Mouse (Mus musculus) brain, embryonic 14.5 days (tissue): ENCODE measurements around the gene Tapbp.

Source experiments
- CTCF ChIP-seq: fragments of 200-500 bp; IDR thresholded peaks from 2 replicates; pipeline ENCODE4 v1.5.1; 2012; ENCODE audit warnings: inconsistent platforms, mild to moderate bottlenecking, moderate library complexity, borderline replicate concordance; ENCODE audit not compliant: insufficient read depth, insufficient read length; ENCODE audit errors: extremely low read depth
- POLR2A ChIP-seq: fragments of 200-500 bp; IDR thresholded peaks from 2 replicates; pipeline ENCODE4 v1.6.1; 2012; ENCODE audit warnings: mild to moderate bottlenecking, inconsistent platforms, borderline replicate concordance; ENCODE audit not compliant: poor library complexity, insufficient read depth, insufficient read length, severe bottlenecking; ENCODE audit errors: extremely low read depth

DNA sequence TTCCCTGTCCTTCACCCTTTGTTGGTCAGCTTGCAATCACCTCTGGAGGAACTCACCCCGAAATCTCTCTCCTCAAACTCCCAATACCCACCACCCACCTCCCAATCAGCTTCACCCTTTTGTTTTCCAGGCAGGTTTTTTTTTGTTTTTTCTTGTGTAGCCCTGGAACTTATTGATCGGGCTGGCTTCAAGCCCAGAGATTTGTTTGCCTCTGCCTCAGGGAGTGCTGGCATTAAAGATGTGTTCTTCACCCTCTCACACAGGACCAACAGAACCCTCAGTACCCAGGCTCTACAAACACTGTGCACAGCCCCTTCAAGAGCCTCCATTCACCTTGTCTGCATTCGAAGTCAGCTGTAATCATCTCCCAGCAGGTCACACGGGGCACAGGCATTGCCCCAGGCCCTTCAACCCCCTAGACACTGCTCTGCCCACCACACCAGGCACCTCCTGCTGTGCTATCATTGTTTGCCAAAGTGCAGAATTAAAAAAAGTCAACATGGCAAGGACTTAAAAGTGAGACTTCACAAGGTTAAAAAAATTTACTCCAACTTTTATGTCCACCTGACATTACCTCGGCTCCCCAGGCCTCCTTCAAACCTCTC, 38.4 kb downstream of the Tapbp start:
- TF ChIP-seq CTCF (no peak), POLR2A (no peak)
